Mouse (Mus musculus) CH12.LX (cell line): ENCODE results near the gene Kncn.

Experiments
- CTCF ChIP-seq, 2 experiments: IDR thresholded peaks in 1 of 2; conservative IDR thresholded peaks in 1 of 2; 2 replicates each; pipeline ENCODE4 v1.5.1; 2011 to 2012; ENCODE audit warnings: low read depth in 2 of 2, low read length in 2 of 2, improper control_type of control experiment in 1 of 2, inconsistent platforms in 1 of 2, mild to moderate bottlenecking in 1 of 2, moderate library complexity in 1 of 2
- POLR2A ChIP-seq: IDR thresholded peaks from 2 replicates; pipeline ENCODE4 v1.6.1; 2011; ENCODE audit warnings: low read depth, mild to moderate bottlenecking, improper control_type of control experiment, low read length
- ZKSCAN1 ChIP-seq: IDR thresholded peaks from 2 replicates; pipeline ENCODE4 v1.6.1; 2012; ENCODE audit warnings: low read depth, inconsistent platforms, low read length, improper control_type of control experiment, borderline replicate concordance

DNA sequence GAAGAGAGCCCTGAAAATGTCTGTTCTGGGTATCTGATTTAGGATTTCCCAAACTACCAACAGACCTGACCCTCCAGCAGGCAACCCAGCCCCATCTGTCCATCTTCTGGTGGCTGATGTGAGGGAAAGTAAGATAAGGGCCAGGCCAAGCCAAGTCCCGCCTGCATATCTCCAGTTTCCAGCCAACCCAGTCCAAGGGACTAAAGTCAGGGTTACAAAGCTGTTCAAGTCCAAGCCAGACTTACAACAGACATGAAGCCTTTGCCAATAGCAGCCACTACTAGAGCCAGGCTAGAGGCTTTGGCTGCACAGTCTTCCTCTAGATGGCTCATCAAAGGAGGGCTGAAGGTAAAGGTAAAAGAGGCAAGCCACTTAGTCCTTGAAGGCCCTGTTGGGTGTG is 23.8 kb downstream of the Kncn start:
- TF ChIP-seq POLR2A (no peak), CTCF (conservative IDR thresholded peaks at IDR 0.05 in 1 of 2, IDR thresholded peaks at IDR 0.05 in 1 of 2; ENCODE audit: low read depth in 2 of 2, low read length in 2 of 2) (no peak), ZKSCAN1 (no peak)
